Mouse (Mus musculus): ENCODE measurements around the gene Wnt6. TPM values are rescaled to one million over a fixed set of nuclear protein-coding genes. Genes with fewer than 3 reads are reported as not detected.

Gene Wnt6
- polyA plus RNA-seq, 1 experiment = 0.62 TPM

DNA sequence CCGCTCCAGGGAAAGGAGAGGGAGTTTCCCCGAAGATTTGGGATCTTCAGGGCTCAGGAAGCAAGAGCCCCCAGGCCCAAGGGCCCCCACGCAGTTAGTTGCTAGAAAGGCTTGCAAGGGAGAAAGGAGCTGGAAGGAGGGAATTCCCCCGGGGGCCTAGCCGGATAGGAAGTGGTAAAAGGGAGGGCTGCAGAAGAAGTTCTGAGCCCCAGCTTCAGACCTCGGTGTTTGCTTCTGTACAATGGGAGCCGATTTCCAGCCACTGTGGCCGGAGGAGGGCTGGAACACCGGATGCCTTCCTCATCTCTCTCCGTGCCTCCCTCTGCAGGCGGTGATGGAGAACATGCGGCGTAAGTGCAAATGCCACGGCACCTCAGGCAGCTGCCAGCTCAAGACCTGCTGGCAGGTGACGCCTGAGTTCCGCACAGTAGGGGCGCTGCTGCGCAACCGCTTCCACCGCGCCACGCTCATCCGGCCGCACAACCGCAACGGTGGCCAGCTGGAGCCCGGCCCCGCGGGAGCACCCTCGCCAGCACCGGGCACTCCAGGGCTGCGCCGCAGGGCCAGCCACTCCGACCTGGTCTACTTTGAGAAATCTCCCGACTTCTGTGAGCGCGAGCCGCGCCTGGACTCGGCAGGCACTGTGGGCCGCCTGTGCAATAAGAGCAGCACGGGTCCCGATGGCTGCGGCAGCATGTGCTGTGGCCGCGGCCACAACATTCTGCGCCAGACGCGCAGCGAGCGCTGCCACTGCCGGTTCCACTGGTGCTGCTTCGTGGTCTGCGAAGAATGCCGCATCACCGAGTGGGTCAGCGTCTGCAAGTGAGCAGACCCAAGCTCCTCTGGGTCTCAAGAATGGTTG is 31.3 kb downstream of the Wnt6 start:
- H3K27ac ChIP-seq (ENCODE audit: insufficient read depth, low read depth, low read length) = no peak overlapping the region
- 0 out of 2 replicates have a peak, but pooled peaks cover 2% of the 10 kb centered on the region for H3K4me1 ChIP-seq (ENCODE audit: control insufficient read depth, insufficient read depth, low read length)
- peak overlapping the region; percentile 42 for H3K4me3 ChIP-seq (ENCODE audit: insufficient read depth, low read length)
- TF ChIP-seq POLR2A (IDR thresholded peaks at IDR 0.05; ENCODE audit: borderline replicate concordance, low read depth, low read length) (no peak), CTCF (IDR thresholded peaks at IDR 0.05; ENCODE audit: low read depth, low read length) (no peak)

DNA sequence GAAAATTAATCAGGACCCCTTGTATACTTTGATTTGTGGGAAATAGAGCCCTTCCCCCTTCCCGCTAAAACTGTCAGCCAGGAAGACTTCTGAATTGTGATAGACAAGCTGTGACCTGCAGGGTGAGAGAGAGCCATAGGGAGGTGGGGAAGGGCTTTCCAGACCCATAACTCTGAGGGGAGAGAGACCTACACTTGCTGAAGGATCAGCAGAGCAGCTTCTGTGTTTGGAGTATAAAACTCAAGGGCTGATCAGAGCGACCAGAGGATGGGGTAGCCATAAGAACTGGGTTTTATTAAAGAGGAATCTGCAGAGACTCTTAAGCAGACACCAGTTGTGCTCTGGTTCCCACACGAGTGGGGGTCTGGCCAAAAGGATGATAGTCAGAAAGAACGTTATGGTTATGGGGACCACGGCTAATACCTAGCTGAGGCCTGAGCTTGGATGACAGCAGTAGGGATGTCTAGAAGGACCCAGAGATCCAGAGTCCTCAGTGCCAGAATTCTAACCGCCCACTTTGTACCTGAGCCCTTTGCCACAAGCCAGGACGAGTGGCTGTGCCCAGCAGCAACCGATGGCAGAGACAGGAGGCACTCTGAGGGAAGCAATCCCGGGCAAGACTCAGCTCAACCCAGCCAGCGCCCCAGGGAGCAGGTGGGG is 32.6 kb downstream of the Wnt6 start:
- 0 out of 2 replicates have a peak, but pooled peaks cover 2% of the 10 kb centered on the region for H3K4me1 ChIP-seq (ENCODE audit: control insufficient read depth, insufficient read depth, low read length)
- no peak overlapping the region for H3K27ac ChIP-seq (ENCODE audit: insufficient read depth, low read depth, low read length)
- TF ChIP-seq CTCF (IDR thresholded peaks at IDR 0.05; ENCODE audit: low read depth, low read length) (no peak), POLR2A (IDR thresholded peaks at IDR 0.05; ENCODE audit: borderline replicate concordance, low read depth, low read length) (no peak)
- no peak overlapping the region for H3K4me3 ChIP-seq (ENCODE audit: insufficient read depth, low read length)

DNA sequence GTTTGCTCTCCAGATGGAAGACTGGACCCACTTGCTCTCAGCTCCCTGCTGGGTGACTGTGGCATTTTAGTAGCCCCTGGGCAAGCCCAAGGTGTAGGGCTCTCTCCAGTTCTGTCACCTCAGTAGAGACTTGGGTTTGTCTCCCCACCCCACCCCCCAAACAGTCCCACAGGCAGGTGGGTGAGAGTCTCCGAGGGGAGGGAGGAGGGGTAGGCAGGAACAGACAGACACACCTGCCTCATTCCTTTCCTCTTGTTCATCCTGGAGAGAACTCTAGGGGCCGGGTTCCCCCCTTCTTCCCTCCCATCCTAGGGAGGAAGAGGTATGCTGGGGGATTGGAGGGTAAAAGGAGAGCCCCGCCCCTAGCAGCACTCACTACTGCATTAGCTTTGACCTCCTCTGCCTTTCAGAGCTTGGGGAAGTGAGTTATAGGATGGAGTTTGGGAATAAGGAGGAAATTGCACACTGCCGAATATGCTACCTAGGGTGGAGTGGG is 33.7 kb downstream of the Wnt6 start:
- H3K4me3 ChIP-seq (ENCODE audit: insufficient read depth, low read length) = no peak overlapping the region
- H3K27ac ChIP-seq (ENCODE audit: insufficient read depth, low read depth, low read length) = no peak overlapping the region
- TF ChIP-seq POLR2A (IDR thresholded peaks at IDR 0.05; ENCODE audit: borderline replicate concordance, low read depth, low read length) (no peak), CTCF (IDR thresholded peaks at IDR 0.05; ENCODE audit: low read depth, low read length) (no peak)
- H3K4me1 ChIP-seq (ENCODE audit: control insufficient read depth, insufficient read depth, low read length) = 0 out of 2 replicates have a peak, but pooled peaks cover 2% of the 10 kb centered on the region

DNA sequence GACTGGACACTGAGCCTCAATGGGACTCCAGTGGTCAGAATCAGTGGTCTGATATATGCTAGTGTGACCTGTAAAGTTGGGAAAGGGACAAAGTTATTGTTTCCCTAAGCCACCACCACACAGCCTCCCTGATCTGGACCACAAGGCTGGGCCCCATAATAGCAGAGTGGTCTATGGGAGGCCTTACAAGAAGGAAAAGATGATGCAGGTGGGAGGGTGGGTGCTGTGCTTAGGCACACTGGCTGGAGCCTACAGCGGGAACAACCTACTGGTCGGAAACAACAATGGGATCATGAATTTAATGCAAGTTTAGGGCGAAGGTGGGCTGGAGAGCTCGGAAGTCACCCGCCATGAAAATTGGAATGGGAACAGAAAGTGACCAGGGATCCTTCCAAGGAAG is 34.2 kb downstream of the Wnt6 start:
- 0 out of 2 replicates have a peak, but pooled peaks cover 2% of the 10 kb centered on the region for H3K4me1 ChIP-seq (ENCODE audit: control insufficient read depth, insufficient read depth, low read length)
- no peak overlapping the region for H3K4me3 ChIP-seq (ENCODE audit: insufficient read depth, low read length)
- TF ChIP-seq CTCF (IDR thresholded peaks at IDR 0.05; ENCODE audit: low read depth, low read length) (no peak), POLR2A (IDR thresholded peaks at IDR 0.05; ENCODE audit: borderline replicate concordance, low read depth, low read length) (no peak)
- no peak overlapping the region for H3K27ac ChIP-seq (ENCODE audit: insufficient read depth, low read depth, low read length)

DNA sequence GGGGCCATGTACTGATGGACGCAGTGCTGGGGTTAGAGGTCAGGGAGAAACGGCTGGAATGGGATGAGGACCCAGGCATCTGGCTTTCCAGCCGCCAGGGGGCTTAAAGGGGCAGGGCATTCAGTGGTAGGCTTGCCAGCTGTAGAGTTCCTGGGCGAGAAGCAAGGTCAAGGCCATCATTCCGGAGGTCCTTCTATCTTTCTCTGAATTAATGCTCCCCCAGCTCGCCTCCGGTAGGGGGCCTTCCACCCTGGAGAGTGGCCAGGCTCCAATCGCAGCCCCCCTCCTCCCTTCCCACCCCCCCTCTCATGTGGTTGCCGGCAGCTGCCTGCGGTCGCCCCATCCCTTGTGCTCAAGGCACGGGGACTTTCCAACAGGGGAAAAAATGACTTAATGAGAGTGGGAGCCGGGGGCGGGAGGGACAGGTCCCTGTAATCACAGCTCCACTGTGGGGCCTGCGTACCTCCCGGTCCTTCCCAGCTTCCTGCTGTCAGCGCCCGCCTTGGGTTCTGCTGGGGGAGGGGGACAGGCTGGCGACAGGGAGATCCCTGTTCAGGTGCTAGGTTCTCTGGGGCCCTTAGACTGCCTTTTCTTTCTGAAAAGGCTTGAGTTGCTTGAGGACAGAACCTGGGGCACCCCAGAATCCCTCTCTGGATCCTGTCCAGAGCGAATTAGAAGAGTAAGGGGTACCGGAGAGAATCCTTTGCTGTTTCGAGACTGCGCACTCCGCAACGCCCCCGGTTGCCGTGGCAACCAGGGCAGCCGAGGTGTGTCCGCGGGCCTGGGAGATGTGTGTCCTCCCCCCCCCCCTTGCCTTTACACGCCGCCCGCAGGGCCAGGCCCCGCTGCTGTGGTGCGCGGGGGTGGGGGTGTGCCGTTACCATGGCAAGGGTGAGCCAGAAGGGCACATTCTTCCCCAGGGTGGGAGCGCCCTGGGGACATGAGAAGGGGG is 34.9 kb downstream of the Wnt6 start:
- Histone ChIP-seq H3K4me1 (ENCODE audit: control insufficient read depth, insufficient read depth, low read length) (0 out of 2 replicates have a peak, but pooled peaks cover 2% of the 10 kb centered on the region), H3K27ac (ENCODE audit: insufficient read depth, low read depth, low read length) (no peak overlapping the region), H3K4me3 (ENCODE audit: insufficient read depth, low read length) (no peak overlapping the region)
- TF ChIP-seq CTCF (IDR thresholded peaks at IDR 0.05; ENCODE audit: low read depth, low read length) = no peak; the same call in 1 of the 2 replicates
- no peak for TF ChIP-seq POLR2A (IDR thresholded peaks at IDR 0.05; ENCODE audit: borderline replicate concordance, low read depth, low read length)

DNA sequence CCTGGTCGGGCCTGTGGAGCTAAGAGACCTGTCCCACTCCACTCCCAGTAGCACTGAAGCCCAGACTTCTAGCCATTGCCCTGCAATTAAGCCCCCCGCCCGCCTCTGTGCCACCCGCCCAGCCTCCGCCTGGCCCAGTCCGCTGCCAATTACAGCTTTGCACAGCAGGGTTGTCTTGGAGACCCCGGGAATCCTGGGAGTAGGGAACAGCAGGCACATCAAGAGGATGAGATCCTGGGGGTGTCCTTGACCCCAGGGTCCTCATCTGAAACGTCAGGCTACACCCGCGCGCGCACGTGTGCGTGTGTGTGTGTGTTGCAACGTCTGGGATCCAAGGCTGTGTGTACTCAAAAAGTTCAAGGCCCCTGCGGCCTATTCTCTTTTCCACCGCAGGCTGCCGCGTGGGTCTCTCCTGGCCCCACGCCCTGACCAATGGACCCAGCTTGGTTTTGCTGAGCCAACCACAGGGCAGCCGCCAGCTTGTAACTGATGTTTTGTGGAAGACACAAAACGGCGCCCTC is 35.9 kb downstream of the Wnt6 start:
- H3K4me3 ChIP-seq (ENCODE audit: insufficient read depth, low read length) = no peak overlapping the region
- H3K4me1 ChIP-seq (ENCODE audit: control insufficient read depth, insufficient read depth, low read length) = 0 out of 2 replicates have a peak, but pooled peaks cover 2% of the 10 kb centered on the region
- TF ChIP-seq CTCF (IDR thresholded peaks at IDR 0.05; ENCODE audit: low read depth, low read length) (no peak), POLR2A (IDR thresholded peaks at IDR 0.05; ENCODE audit: borderline replicate concordance, low read depth, low read length) (no peak)
- H3K27ac ChIP-seq (ENCODE audit: insufficient read depth, low read depth, low read length) = no peak overlapping the region

DNA sequence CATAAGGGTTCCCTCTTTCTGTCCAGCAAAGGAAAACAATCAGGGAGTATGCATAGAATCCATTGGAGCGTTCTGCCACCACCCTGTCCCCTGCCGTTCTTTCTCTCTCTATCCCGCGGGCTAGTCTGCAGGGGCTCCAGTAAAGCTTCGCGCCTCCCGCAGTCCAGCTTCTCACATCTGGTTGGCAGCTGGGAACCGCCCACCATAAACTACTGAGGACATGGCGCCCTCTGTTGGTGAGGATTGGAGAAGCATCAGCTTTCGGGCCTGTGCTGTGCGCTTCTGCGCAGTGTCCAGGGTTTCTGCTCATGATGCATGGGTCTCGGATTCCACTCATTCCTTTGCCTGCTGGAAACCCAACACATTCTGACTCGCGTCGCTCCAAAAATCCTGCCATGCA is 36.4 kb downstream of the Wnt6 start:
- Histone ChIP-seq H3K4me1 (ENCODE audit: control insufficient read depth, insufficient read depth, low read length) (0 out of 2 replicates have a peak, but pooled peaks cover 2% of the 10 kb centered on the region), H3K27ac (ENCODE audit: insufficient read depth, low read depth, low read length) (no peak overlapping the region), H3K4me3 (ENCODE audit: insufficient read depth, low read length) (no peak overlapping the region)
- TF ChIP-seq CTCF (IDR thresholded peaks at IDR 0.05; ENCODE audit: low read depth, low read length) (peak; percentile 62), POLR2A (IDR thresholded peaks at IDR 0.05; ENCODE audit: borderline replicate concordance, low read depth, low read length) (no peak)

DNA sequence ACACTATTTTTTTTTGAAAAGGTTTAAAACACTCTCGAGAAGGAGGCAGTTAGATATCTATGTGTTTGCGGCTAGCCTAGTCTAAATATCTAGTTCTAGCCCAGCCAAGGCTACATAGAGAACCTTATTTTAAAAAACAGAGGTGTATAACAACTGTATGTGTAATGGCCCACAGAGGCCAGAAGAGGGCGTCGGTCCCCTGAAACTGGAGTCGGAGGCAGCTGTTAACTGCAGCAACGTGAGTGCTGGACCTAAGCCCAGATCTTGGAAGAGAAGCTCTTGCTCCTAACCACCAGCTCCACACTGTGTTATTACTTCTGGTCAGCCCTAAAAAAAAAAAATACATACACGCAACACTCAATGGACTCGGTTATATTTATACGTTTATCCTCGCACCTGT is 37.3 kb downstream of the Wnt6 start:
- TF ChIP-seq CTCF (IDR thresholded peaks at IDR 0.05; ENCODE audit: low read depth, low read length) (0 out of 2 replicates have a peak, but pooled peaks have one; percentile 26), POLR2A (IDR thresholded peaks at IDR 0.05; ENCODE audit: borderline replicate concordance, low read depth, low read length) (no peak)
- Histone ChIP-seq H3K4me1 (ENCODE audit: control insufficient read depth, insufficient read depth, low read length) (0 out of 2 replicates have a peak, but pooled peaks cover 2% of the 10 kb centered on the region), H3K4me3 (ENCODE audit: insufficient read depth, low read length) (no peak overlapping the region), H3K27ac (ENCODE audit: insufficient read depth, low read depth, low read length) (no peak overlapping the region)
